Mouse (Mus musculus): Measurements from ENCODE around the gene Cfap74. TPM values are rescaled to one million over a fixed set of nuclear protein-coding genes. Genes with fewer than 3 reads are reported as not detected.

Gene Cfap74
- polyA plus RNA-seq, 1 experiment from 2014 or later, result 9.1 TPM

- no peaks in the 10 kb centered on the region for H3K9me3 ChIP-seq (ENCODE audit: control insufficient read depth, low read length)
- no peak for DNase-seq (ENCODE audit: low spot score)
- no peak overlapping the region for H3K4me3 ChIP-seq (ENCODE audit: low read depth, low read length)
- whole genome bisulfite sequencing, result 97% methylated on average over 2 of the region's 2 CpGs
- no peaks in the 10 kb centered on the region for H3K27me3 ChIP-seq (ENCODE audit: control insufficient read depth, insufficient read depth, low read length)
- ATAC-seq (replicated peaks; ENCODE audit: low FRiP score), result no peak
- no peak overlapping the region for H3K27ac ChIP-seq (ENCODE audit: low read depth, low read length)
- no peaks in the 10 kb centered on the region for H3K4me1 ChIP-seq (replicated peaks; ENCODE audit: control insufficient read depth, insufficient read depth, low read length)
- no peak overlapping the region for H3K4me2 ChIP-seq (ENCODE audit: low read depth, low read length, severe bottlenecking)
- no peak overlapping the region for H3K9ac ChIP-seq (ENCODE audit: low read length)
- H3K36me3 ChIP-seq (ENCODE audit: control insufficient read depth, insufficient read depth, low read length), result no peaks in the 10 kb centered on the region
Observed at GRCm38 (mm10) chr4:155514810-155515209, 105.8 kb downstream of the Cfap74 start.

Other genes starting within 250 kb of the Cfap74 start
- gene Ski, start 186.6 kb upstream of the Cfap74 start, polyA plus RNA-seq (2014; fragmentation: Nextera tagmentation; extraction: Ambion mirVana), result 14.1 and 14.7 TPM in 2 replicates
- 105 and 107 TPM in 2 replicates for gene Faap20, start 159.4 kb upstream of the Cfap74 start, polyA plus RNA-seq (2014; fragmentation: Nextera tagmentation; extraction: Ambion mirVana)
- 16.5 and 20.8 TPM in 2 replicates for gene Prkcz, start 47.8 kb upstream of the Cfap74 start, polyA plus RNA-seq (2014; fragmentation: Nextera tagmentation; extraction: Ambion mirVana)
- gene Gabrd, start 11.1 kb upstream of the Cfap74 start, polyA plus RNA-seq (2014; fragmentation: Nextera tagmentation; extraction: Ambion mirVana), result not detected in 2 replicates
- gene Tmem52, start 59.9 kb downstream of the Cfap74 start, polyA plus RNA-seq (2014; fragmentation: Nextera tagmentation; extraction: Ambion mirVana), result not detected in 2 replicates
- 745 and 764 TPM in 2 replicates for gene Gnb1, start 82.2 kb downstream of the Cfap74 start, polyA plus RNA-seq (2014; fragmentation: Nextera tagmentation; extraction: Ambion mirVana)
- 110 and 116 TPM in 2 replicates for gene Nadk, start 153.2 kb downstream of the Cfap74 start, polyA plus RNA-seq (2014; fragmentation: Nextera tagmentation; extraction: Ambion mirVana)
- 16.0 and 16.5 TPM in 2 replicates for gene Slc35e2, start 192.2 kb downstream of the Cfap74 start, polyA plus RNA-seq (2014; fragmentation: Nextera tagmentation; extraction: Ambion mirVana)
- gene Cdk11b, start 215.7 kb downstream of the Cfap74 start, polyA plus RNA-seq (2014; fragmentation: Nextera tagmentation; extraction: Ambion mirVana), result 83.8 and 84.0 TPM in 2 replicates
- gene Gm10563, start 236.2 kb downstream of the Cfap74 start, polyA plus RNA-seq (2014; fragmentation: Nextera tagmentation; extraction: Ambion mirVana), result not detected in 2 replicates
- gene Mmp23, start 244.2 kb downstream of the Cfap74 start, polyA plus RNA-seq (2014; fragmentation: Nextera tagmentation; extraction: Ambion mirVana), result 2.5 and 2.7 TPM in 2 replicates